Mouse (Mus musculus) urinary bladder, adult 18-20 months (tissue): ENCODE measurements around the gene Ank2.

Experiments
- DNase-seq, 2 experiments: peaks; one replicate each; pipeline ENCODE4 v3.0.0; 2022; ENCODE audit warnings: low spot score in 2 of 2, mixed read lengths in 2 of 2

The Ank2 gene

GRCm38 (mm10) chr3:127034983-127035382, 464.2 kb downstream of the Ank2 start:
- DNase-seq = no peak

- DNase-seq = no peak
Observed at GRCm38 (mm10) chr3:127023992-127024391, 475.2 kb downstream of the Ank2 start.

DNA sequence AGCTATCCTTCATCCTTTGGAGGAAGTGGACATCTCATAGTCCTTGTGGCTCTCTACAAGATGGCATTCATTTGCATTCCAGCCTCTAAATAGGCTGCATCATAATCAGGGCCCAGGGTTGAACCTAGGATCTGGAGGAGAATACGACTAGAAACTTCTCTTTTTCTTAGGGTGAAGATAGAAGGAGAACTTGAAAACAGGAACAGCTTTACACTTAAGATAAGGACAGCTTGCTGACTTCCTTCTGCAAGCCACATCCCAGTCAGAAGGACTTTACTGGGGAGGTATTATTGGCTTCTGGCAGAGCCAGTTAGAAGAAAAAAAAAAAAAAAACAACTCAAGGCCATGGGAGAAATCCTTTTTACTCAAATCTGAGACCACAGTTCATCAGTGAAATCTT, 479.0 kb downstream of the Ank2 start:
- DNase-seq = no peak

DNA sequence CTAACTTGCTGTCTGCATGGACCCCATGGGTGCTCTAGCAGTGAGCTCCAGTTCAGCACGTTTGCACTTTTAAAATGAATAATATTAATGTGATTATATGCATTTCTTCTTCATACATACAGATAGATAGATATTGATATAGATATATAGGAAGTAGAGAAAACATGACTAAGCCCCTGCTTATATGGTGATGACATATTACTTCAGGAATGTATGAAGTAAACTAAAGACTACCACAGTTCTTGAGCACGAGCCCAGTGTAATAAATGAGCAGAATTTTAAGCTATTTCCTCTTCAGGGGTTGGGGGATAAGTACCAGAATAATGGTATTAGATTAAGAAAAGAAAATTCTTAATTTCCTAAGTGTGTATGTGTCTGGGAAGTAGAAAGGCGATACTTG, 479.4 kb downstream of the Ank2 start:
- DNase-seq = no peak

DNA sequence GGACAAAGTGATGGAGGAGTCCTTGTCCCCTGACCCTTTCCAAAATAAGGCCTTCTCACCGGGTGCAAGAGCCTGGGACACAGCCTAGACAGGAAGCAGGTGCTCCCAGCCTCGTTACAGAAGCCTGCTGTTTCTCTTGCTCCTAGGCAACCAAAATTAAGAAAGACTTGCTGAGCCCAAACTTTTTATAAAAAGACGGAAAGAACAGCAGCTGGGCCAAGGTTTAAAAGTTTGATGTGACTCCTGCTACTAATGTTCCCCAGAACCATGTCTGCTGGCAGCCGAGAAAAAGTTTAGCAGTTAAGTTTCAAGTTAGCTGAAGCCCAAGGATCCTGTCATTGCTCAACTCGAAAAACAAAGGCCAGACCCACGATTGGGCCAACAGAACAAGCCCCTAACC, 480.0 kb downstream of the Ank2 start:
- DNase-seq = no peak

DNA sequence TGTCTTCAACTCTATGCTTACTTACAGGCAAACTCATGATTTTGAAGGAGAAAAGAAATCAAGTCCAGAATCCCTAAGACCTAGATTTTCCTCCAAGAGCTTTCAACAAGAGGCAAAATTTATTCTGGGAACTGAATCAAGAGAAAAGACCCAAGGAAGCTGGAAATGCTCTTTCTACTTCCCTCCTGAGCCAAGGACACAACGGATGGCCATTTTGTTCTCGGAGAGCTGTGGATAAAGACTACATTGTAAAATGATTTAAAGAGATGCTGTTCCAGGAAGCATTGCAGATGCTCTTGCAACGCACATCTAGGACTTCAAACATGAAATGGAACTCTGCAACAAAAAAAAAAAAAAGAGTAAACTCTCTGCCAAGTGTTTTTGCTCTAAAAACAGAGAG, 481.6 kb downstream of the Ank2 start:
- DNase-seq = no peak

GRCm38 (mm10) chr3:127015596-127015995, 483.6 kb downstream of the Ank2 start:
- no peak for DNase-seq

DNA sequence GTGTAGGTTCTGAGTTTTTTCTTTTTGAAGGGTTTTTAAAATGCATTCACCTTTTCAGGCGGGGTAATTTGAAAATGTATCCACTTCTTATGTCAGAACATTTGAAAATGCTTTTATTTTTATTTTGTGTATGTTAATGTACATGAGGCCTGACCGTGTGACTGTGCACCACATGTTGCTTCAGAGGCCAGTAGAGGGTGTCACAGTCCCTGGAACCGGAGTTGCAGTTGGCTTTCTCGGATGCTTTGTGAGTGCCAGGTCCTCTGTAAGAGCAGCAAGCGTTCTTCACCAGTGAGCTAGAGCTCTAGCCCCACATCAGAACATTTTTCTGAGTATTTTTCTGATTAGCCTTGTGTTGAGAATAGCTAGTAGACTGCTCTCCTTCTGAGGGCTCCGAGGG, 484.0 kb downstream of the Ank2 start:
- DNase-seq = no peak

GRCm38 (mm10) chr3:127013976-127014375, 485.2 kb downstream of the Ank2 start:
- DNase-seq = no peak

GRCm38 (mm10) chr3:127012525-127012924, 486.6 kb downstream of the Ank2 start:
- DNase-seq = no peak

DNA sequence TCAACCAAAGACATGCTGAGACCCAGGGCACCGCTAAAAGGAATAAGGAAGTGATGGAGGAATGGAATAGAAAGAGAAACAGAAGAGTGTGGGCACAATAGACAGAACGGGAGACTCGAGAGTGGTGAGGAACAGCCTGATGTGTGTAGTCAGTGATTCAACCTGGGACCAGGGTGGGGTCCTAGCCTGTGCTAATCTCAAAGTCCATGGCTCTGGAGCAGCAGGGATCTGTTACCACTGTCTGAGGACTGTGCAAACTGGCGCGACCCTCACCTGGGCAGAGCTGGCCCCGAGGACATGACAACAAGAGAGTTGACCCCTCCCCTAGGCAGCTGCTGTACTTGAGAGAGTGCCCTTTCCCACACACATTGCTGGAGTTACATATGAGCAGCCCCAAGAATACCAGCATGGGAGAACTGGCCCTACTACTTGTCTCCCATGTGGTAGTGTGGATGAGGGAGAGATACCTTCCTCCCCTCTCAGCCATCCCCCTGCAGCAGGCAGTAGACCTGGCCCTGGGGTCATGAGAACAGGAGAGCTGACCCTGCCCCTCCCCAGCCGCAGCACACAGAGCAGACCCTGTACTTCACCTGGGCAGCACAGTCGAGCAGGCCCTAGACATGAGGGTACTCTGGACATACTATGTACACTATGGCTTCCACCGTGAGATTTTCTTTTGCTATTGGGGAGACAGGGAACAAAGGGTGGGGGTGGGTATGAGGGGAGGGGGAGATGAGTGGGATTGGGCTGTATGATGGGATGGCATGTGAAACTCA, 493.1 kb downstream of the Ank2 start:
- no peak for DNase-seq

DNA sequence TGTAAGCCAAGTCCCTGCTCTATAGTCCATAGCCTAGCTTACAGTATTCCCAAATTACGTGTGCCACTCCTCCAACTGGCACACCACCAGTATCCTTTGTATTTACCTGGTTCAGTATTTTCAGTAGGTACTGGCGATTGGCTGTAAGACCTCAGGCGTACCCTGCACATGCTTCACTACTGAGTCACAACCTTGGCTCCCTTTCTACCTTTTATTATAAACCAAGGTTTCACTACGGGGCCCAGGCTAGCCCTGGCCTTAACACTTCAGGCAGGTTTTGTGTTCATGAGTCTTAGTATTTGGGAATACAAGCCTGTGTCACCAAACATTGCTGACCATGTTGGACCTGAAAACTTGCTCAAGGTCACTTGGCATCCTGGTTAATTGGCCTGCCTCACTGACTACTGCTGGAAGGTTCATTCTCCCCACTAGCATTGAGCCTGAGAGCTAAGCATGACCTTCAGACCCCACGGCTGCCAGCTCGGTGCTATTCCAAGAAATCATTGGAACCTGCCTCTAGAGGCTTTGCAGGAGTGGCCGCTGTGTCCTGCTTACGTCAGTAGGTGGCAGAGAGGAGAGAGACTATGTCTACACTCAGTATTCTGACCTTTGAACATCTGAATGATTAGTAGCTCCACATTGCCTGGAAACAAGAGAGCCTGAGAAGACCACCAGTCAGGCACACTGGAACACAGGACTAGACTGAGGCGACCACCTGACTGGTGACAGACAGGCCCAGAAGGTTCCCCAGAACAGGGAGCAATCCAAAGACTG, 494.1 kb downstream of the Ank2 start:
- no peak for DNase-seq

- DNase-seq = no peak
Observed at GRCm38 (mm10) chr3:127003946-127004345, 495.2 kb downstream of the Ank2 start.

GRCm38 (mm10) chr3:126998742-126999112, 500.4 kb downstream of the Ank2 start:
- DNase-seq = no peak

DNA sequence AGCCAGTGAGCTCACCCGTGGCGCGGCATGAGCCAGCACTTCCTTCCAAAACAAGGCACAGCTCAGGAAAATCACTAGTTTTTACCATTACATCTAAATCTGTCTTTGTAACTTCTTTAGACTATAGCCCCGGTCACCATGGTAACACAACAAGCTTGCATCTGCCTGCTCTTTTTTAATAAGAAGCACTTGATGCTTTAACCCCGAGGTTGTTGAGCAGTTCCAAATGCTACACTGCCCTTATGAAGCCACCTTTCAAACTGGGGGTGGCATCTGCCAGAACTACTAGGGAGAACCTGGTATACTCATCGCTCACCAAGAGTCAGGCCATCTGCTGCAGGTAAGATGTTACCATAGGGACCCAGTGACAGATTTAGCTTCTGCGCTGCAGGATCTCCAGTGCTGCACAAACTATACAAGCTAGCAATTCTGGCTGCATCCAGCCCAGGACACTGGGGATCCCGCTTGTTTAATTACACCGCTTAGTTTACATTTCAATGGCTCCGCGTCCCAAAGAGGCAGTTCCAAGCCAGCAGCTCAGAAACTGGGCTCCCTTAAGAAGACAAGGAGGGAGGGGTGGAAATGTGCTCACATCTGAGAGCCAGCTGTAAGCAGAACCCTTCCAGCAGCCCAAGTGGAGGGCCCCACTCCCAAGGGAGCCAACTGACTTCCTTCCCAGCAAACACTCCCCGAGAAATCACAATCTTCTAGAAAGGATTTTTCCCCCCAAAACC, 501.0 kb downstream of the Ank2 start:
- DNase-seq = no peak

DNA sequence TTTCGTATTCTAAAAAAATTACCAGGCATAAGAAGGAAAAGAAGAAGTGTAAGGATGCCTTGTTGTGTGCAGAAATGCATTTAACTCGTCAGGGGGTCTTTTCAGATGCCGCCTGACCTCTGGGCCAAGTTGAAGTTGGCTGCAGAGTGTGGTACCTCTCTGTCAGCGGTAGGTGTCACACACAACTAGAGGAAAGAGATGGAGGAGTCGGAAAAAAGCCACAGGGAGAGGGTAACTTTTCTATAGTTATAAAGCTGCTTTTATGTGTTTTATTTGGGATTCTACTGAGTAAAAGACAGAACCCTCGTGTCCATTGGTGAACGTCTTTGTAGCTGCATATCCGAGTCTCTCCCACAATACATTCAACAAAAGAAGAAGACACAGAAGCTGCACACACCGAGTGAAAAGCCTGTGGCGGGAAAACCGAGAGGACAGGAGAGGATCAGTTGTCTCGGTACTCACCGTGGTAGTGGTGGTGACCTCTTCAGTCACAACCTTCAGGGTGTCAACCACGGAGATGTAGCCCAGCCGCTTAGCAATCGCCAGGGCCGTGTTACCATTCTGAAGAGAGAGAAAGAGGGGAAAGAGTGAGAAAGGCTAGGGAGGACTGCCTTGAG, 501.7 kb downstream of the Ank2 start:
- no peak for DNase-seq

DNA sequence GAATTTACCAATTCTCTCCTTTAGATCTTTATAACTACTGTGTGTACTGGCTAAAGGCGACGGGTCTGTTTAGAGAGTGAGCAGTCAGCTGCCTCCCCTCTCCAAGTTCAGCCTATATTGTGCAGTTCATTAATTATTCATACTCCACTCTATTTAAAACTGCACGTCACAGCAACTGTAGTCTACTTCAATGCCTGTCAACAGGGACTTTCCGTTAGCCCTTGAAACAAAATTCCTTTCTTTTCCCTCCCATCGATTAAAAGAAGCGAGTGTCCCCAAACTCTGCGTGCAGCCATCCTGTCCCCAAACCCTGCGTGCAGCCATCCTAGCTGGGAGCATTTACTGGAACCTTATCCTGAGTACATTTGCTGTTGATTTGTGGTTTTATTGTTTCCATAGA, 502.4 kb downstream of the Ank2 start:
- no peak for DNase-seq

GRCm38 (mm10) chr3:126995970-126996369, 503.2 kb downstream of the Ank2 start:
- DNase-seq = no peak

DNA sequence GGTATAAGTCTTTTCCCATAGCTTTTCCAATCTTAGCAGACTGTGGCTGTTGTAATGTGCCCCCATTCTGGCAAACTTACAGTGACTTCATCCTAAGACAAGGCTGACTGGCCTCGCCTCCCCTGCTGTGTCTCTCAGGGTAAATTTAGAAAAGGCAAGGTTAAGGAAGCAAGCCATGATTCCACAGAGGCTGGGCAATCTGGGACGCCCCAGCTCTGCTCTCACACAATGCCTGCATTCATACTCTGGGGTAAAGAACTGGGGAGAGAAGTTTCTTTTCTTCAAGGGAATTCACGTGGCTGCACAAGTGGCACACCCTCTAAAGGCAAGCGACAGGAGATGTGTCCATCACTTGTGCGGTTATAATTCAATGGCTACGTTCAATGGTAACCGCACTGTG, 505.0 kb downstream of the Ank2 start:
- no peak for DNase-seq

- no peak for DNase-seq
Observed at GRCm38 (mm10) chr3:126989936-126990335, 509.2 kb downstream of the Ank2 start.

DNA sequence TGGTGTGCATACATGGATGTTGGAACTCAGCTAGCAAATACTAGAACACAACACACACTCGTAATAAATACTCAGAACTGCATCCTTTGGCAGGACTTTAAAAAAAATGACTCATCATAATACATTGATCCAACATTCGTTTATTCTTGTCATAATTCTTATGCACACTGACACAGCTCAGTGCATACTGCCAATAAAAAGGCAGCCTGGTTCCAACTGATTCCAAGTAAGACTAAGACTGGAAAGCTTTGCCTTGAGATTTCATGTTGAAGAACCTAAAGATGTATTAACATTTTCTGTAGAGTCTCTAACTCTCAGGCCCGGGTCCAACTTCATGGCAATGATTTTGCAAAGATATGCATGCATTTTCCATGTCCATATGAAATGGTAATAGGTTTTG, 512.5 kb downstream of the Ank2 start:
- no peak for DNase-seq

DNA sequence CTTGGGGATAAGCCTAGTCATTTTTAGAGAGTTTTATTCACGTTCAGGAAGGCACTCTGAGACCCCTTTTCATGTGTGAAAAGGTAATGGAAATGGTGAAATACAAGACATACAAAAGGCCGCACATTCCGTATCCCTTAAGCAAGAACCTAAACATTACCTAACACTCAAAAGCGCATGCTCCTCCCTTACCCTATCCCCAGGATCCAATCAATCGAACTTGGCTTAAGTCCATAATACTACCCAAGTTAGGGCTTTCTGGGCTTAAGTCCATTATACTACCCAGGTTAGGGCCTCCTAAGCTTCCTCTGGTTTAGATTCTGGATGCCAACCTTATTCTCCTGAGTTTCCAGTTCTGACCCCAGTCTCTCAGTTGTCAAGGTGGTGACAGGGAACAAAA, 516.3 kb downstream of the Ank2 start:
- DNase-seq = no peak
